Mouse (Mus musculus) kidney, embryonic 16.5 days (tissue): ENCODE measurements around the gene Apba1. TPM values are rescaled to one million over a fixed set of nuclear protein-coding genes. Genes with fewer than 3 reads are reported as not detected.

ENCODE experiments used
- ATAC-seq: fragments of 200-750 bp; cut with Nextera tagmentation; 2 replicates; pipeline ENCODE4 v1.8.0; 2017; ENCODE audit warnings: moderate TSS enrichment; ENCODE audit not compliant: low FRiP score, low TSS enrichment
- H3K27ac ChIP-seq: fragments of 300-500 bp; sonication (generic); 2 replicates; pipeline ENCODE4 v1.5.1; 2014; ENCODE audit warnings: low read length
- H3K27me3 ChIP-seq: fragments of 300-500 bp; sonication (generic); 2 replicates; pipeline ENCODE4 v1.6.1; 2014; ENCODE audit warnings: low read length, control low read depth, mixed read lengths; ENCODE audit not compliant: insufficient read depth
- H3K36me3 ChIP-seq: fragments of 300-500 bp; sonication (generic); 2 replicates; pipeline ENCODE4 v1.6.1; 2014; ENCODE audit warnings: low read length, control low read depth, mixed read lengths; ENCODE audit not compliant: insufficient read depth
- H3K4me1 ChIP-seq: fragments of 300-500 bp; sonication (generic); 2 replicates; pipeline ENCODE4 v1.6.1; 2014; ENCODE audit warnings: low read length, control low read depth, mixed read lengths; ENCODE audit not compliant: insufficient read depth
- H3K4me2 ChIP-seq: fragments of 300-500 bp; sonication (generic); replicated peaks from 2 replicates; pipeline ENCODE4 v1.6.1; 2014; ENCODE audit warnings: low read depth, low read length
- H3K4me3 ChIP-seq: fragments of 300-500 bp; sonication (generic); 2 replicates; pipeline ENCODE4 v1.5.1; 2014; ENCODE audit warnings: mild to moderate bottlenecking, low read length
- H3K9ac ChIP-seq: fragments of 300-500 bp; sonication (generic); replicated peaks from 2 replicates; pipeline ENCODE4 v1.6.1; 2014; ENCODE audit warnings: low read length
- H3K9me3 ChIP-seq: fragments of 300-500 bp; sonication (generic); 2 replicates; pipeline ENCODE4 v1.6.1; 2016; ENCODE audit warnings: low read length, control low read depth
- WGBS: fragments of 180-500 bp; shearing (Covaris S2); extraction: QIAGEN DNeasy Blood & Tissue Kit; methylation state at CpG from one replicate; pipeline ENCODE4 v1.1.7; 2014; 5-methylcytosine and 5-hydroxymethylcytosine counted together
- polyA plus RNA-seq: library from polyadenylated mRNA; unstranded; fragments of >200 nt; fragmentation: Nextera tagmentation; extraction: Ambion mirVana; gene quantifications from 2 replicates; pipeline ENCODE4 v1.2.1, GENCODE M21; 2015

The Apba1 gene
- polyA plus RNA-seq, 1 experiment from 2014 or later = 0.91 TPM

GRCm38 (mm10) chr19:23958925-23959324, 200.2 kb downstream of the Apba1 start:
- Histone ChIP-seq H3K4me1 (peaks cover 17% of the 10 kb centered on the region), H3K4me3 (no peak overlapping the region), H3K27me3 (no peaks in the 10 kb centered on the region; the same call in 1 of the 2 replicates), H3K27ac (no peak overlapping the region), H3K9ac (no peak overlapping the region), H3K4me2 (no peak overlapping the region), H3K36me3 (no peaks in the 10 kb centered on the region), H3K9me3 (no peaks in the 10 kb centered on the region)
- no peak for ATAC-seq
- 45% methylated on average over 6 of the region's 6 CpGs for WGBS

DNA sequence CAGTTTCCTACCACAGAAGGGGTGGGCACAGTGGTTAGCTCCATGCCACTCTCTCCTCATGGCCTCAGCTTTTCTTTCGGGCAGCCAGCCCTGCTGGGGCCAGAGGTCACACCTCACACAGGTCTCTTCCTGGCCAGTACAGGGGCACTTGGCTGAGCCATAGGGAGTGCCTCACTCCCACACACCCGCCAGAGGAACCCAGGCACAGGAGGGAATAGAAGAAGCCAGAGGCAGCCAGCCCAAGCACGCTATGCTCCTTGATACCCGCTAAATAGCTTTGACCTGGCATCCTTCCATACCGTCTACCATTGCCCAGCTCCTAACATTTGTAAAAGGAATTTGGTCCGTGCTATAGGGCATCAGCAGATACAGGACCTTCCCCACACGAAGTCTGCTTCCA, 201.2 kb downstream of the Apba1 start:
- WGBS = 31% methylated on average over 7 of the region's 7 CpGs
- ATAC-seq = peak; percentile 39
- Histone ChIP-seq H3K36me3 (no peaks in the 10 kb centered on the region), H3K9ac (no peak overlapping the region), H3K4me1 (peaks cover 23% of the 10 kb centered on the region), H3K4me2 (no peak overlapping the region), H3K27me3 (no peaks in the 10 kb centered on the region; the same call in 1 of the 2 replicates), H3K27ac (no peak overlapping the region), H3K4me3 (no peak overlapping the region), H3K9me3 (no peaks in the 10 kb centered on the region)

DNA sequence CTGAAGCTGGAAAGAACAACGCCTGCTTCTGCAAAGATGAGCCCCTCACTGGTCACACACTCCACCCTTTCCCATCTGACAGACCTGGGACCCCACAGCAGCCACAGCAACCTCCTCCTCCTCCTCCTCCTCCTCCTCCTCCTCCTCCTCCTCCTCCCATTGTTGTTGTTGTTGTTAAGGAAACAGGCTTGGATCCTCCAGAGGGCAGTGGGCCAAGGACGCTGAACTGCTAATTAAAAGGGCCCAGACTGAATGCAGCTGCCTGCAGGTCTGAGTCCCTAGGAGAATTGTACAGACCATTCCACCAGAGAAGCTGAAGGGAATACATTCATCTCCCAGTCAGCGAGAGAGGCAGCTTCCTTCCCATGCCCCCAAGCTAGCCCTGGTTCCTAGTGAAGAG, 201.6 kb downstream of the Apba1 start:
- peaks cover 23% of the 10 kb centered on the region for H3K4me1 ChIP-seq

DNA sequence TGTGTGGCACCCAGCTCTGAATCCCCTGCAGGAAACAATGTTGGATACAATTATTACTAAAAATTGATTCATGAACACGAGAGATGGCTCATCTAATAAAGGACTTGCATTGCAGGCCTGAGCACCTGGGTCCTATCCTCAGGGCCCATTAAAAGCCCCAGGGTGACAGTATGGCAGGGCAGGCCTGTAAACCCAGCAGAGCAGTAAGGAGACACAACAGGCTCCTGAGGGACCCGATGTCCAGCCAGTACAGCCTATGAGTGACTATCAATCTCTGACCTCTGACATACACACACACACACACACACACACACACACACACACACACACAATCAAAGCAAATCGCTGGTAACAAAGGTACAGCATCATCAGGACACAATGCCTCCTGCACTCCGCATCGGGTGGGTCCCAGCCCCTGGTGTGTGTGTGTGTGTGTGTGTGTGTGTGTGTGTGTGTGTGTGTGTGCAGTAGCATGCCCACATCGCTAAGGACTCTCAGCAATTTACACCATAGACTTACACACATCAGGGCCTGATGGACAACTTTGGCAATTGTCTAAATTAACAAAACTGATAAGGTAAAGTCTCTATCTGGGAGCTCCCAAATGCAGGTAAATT, 202.3 kb downstream of the Apba1 start:
- WGBS = 70% methylated on average over 6 of the region's 6 CpGs
- Histone ChIP-seq H3K36me3 (no peaks in the 10 kb centered on the region), H3K27ac (peak overlapping the region; percentile 6; the same call in 1 of the 2 replicates), H3K4me1 (peaks cover 23% of the 10 kb centered on the region), H3K4me2 (no peak overlapping the region), H3K9me3 (no peaks in the 10 kb centered on the region), H3K4me3 (no peak overlapping the region), H3K9ac (no peak overlapping the region), H3K27me3 (no peaks in the 10 kb centered on the region; the same call in 1 of the 2 replicates)
- ATAC-seq = no peak

More for the DNA sequence above, 201.6 kb downstream of the Apba1 start:
- Histone ChIP-seq H3K36me3 (no peaks in the 10 kb centered on the region), H3K27ac (peak overlapping the region; percentile 6; the same call in 1 of the 2 replicates), H3K27me3 (no peaks in the 10 kb centered on the region; the same call in 1 of the 2 replicates), H3K4me3 (no peak overlapping the region), H3K9me3 (no peaks in the 10 kb centered on the region), H3K4me2 (no peak overlapping the region), H3K9ac (no peak overlapping the region)
- peak; percentile 37 for ATAC-seq
- 27% methylated on average over 3 of the region's 3 CpGs for WGBS

DNA sequence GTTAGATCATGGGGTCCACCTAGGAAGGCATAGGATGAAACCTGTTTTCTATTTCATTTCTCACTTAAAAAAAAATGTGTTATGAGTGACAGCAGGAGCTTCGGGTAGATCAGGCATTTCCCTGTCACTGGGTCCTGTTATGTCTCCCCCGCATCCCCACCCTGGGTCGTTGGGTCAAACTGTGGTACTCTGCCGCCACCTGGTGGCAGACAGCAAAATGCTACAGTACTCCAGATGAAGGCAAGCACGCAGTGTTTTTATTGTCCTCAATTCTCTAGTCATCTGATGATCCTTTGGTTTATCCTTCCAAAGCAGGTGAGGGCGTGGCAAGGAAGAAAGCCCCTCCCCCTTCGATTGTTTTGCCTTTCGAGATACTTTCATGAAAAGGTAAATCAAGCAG, 202.8 kb downstream of the Apba1 start:
- H3K27me3 ChIP-seq = no peaks in the 10 kb centered on the region; the same call in 1 of the 2 replicates
- H3K4me2 ChIP-seq = 0 out of 2 replicates have a peak overlapping the region, but pooled peaks have one; percentile 9
- H3K9ac ChIP-seq = no peak overlapping the region
- no peak for ATAC-seq
- peaks cover 23% of the 10 kb centered on the region for H3K4me1 ChIP-seq
- H3K9me3 ChIP-seq = no peaks in the 10 kb centered on the region
- H3K4me3 ChIP-seq = no peak overlapping the region
- H3K36me3 ChIP-seq = no peaks in the 10 kb centered on the region
- H3K27ac ChIP-seq = no peak overlapping the region
- 3% methylated on average over 8 of the region's 8 CpGs for WGBS

GRCm38 (mm10) chr19:23964401-23964910, 205.8 kb downstream of the Apba1 start:
- H3K4me3 ChIP-seq = no peak overlapping the region
- peak; percentile 46 for ATAC-seq
- 24% methylated on average over 10 of the region's 10 CpGs for WGBS
- no peaks in the 10 kb centered on the region for H3K9me3 ChIP-seq
- H3K4me2 ChIP-seq = no peak overlapping the region
- H3K4me1 ChIP-seq = peaks cover 30% of the 10 kb centered on the region
- H3K27me3 ChIP-seq = no peaks in the 10 kb centered on the region; the same call in 1 of the 2 replicates
- H3K27ac ChIP-seq = no peak overlapping the region
- no peak overlapping the region for H3K9ac ChIP-seq
- H3K36me3 ChIP-seq = no peaks in the 10 kb centered on the region

DNA sequence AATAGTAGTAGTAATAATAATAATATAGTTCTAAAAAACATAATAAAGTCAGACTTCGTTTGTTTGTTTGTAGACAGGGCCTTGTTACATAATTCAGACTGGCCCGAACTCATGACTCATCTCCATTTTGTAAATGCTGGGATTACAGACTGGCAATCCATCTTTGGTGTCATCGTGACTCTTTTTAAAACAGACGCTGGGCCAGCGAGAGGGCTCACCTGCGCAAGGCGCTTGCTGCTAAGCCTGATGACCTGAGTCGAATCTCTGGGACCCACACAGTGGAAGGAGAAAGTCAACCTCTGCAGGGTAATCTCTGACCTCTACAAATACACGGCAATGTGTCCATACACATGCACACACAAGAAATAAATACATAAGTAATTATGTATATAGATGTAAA, 207.7 kb downstream of the Apba1 start:
- Histone ChIP-seq H3K9me3 (no peaks in the 10 kb centered on the region), H3K27ac (no peak overlapping the region), H3K4me3 (no peak overlapping the region), H3K4me2 (no peak overlapping the region), H3K36me3 (no peaks in the 10 kb centered on the region), H3K9ac (no peak overlapping the region), H3K4me1 (peaks cover 12% of the 10 kb centered on the region), H3K27me3 (no peaks in the 10 kb centered on the region; the same call in 1 of the 2 replicates)
- no peak for ATAC-seq
- 89% methylated on average over 9 of the region's 9 CpGs for WGBS

DNA sequence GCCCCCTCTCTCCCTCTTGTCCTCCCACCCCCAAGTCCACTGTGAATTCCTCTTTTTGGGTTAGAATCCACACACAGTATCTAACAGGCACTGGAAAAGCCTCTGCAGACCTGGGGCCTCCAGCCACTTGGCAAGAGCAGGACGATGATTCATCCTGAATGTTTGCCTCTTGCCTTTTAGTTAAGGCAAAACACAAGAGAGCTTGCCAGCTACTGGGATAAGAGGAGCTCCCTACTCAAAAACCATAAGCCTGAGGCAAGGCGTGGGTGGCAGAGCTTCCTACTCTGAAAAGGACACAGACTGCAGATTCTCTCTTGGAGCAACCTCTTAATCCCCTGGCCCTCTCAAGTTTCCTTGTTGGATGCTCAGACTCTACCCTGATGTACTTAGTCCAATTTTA, 208.5 kb downstream of the Apba1 start:
- Histone ChIP-seq H3K4me1 (peaks cover 12% of the 10 kb centered on the region), H3K9ac (no peak overlapping the region), H3K4me2 (no peak overlapping the region), H3K27ac (no peak overlapping the region), H3K4me3 (no peak overlapping the region), H3K36me3 (no peaks in the 10 kb centered on the region), H3K27me3 (no peaks in the 10 kb centered on the region; the same call in 1 of the 2 replicates), H3K9me3 (no peaks in the 10 kb centered on the region)
- 53% methylated on average over 2 of the region's 2 CpGs for WGBS
- ATAC-seq = no peak

- no peak for ATAC-seq
Measured at GRCm38 (mm10) chr19:23968125-23968861, 209.6 kb downstream of the Apba1 start.

DNA sequence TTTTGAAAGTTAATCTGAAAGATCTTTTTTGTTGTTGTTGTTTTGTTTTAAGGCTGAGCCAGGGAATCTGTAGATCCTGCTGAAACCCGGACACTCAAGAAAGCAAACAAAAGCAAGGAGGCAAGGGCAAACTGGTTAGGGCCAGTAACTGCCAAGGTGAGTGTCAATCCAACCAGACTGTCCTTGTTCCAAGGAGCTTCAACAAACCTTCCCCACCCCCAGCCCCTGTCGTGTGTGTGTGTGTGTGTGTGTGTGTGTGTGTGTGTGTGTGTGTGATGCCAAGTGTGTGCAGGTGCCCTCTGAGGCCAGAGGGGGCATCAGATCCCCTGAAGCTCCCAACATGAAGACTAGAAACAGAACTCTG, 210.2 kb downstream of the Apba1 start:
- Histone ChIP-seq H3K4me1 (peaks cover 24% of the 10 kb centered on the region), H3K9me3 (no peaks in the 10 kb centered on the region), H3K4me2 (no peak overlapping the region), H3K27ac (no peak overlapping the region), H3K27me3 (no peaks in the 10 kb centered on the region), H3K4me3 (no peak overlapping the region), H3K36me3 (no peaks in the 10 kb centered on the region), H3K9ac (no peak overlapping the region)
- ATAC-seq = no peak
- 80% methylated on average over 2 of the region's 2 CpGs for WGBS

More at GRCm38 (mm10) chr19:23968125-23968861, 209.6 kb downstream of the Apba1 start:
- Histone ChIP-seq H3K9me3 (no peaks in the 10 kb centered on the region), H3K27ac (no peak overlapping the region), H3K27me3 (no peaks in the 10 kb centered on the region), H3K36me3 (no peaks in the 10 kb centered on the region), H3K4me2 (no peak overlapping the region), H3K4me1 (peaks cover 22% of the 10 kb centered on the region), H3K4me3 (no peak overlapping the region), H3K9ac (no peak overlapping the region)
- WGBS = 51% methylated on average over 5 of the region's 5 CpGs
